Mouse (Mus musculus) bone marrow macrophage, adult 2 months (primary cell): ENCODE measurements around the gene Gm29609. TPM values are rescaled to one million over a fixed set of nuclear protein-coding genes. Genes with fewer than 3 reads are reported as not detected.

ENCODE experiments used
- H3K27ac ChIP-seq: 2 replicates; pipeline ENCODE4 v1.5.1; 2012; ENCODE audit warnings: low read depth, low read length; ENCODE audit not compliant: insufficient read depth
- H3K4me1 ChIP-seq: 2 replicates; pipeline ENCODE4 v1.6.1; 2012; ENCODE audit warnings: low read length; ENCODE audit not compliant: control insufficient read depth, insufficient read depth
- H3K4me3 ChIP-seq: 2 replicates; pipeline ENCODE4 v1.5.1; 2012; ENCODE audit warnings: mild to moderate bottlenecking, low read length, moderate library complexity; ENCODE audit not compliant: insufficient read depth
- CTCF ChIP-seq: IDR thresholded peaks from 2 replicates; pipeline ENCODE4 v1.5.1; 2012; ENCODE audit warnings: low read depth, mild to moderate bottlenecking, low read length, moderate library complexity
- POLR2A ChIP-seq: IDR thresholded peaks from 2 replicates; pipeline ENCODE4 v1.6.1; 2012; ENCODE audit warnings: mild to moderate bottlenecking, low read depth, low read length, borderline replicate concordance
- polyA plus RNA-seq: library from polyadenylated mRNA; stranded (reverse); fragments of >200 nt; gene quantifications from 2 replicates; pipeline ENCODE4 v1.2.4, GENCODE M21; 2012; ENCODE audit not compliant: missing spikeins, insufficient read depth, insufficient read length

Gm29609 gene
- polyA plus RNA-seq, 1 experiment = 2.7 TPM

DNA sequence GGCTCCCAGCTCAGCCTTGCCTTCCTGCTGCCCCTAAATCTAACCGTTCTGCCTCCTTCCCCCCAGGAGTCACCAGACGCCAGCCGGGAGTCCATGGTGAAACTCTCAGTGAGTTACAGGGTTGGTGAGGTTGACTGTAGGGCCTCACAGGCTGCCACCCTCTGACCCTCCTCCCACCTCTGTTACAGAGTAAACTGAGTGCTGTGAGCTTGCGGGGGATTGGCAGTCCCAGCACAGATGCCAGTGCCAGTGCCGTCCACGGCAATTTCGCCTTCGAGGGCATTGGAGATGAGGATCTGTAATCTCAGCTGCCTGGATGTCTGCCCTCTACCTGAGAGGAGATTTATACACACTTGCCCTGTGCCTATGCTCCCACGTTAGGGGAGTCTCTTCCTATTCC lies 18.5 kb upstream of the Gm29609 start:
- peaks cover 50% of the 10 kb centered on the region for H3K4me1 ChIP-seq
- no peak for TF ChIP-seq POLR2A
- no peak for TF ChIP-seq CTCF
- H3K27ac ChIP-seq = peak overlapping the region; percentile 38
- H3K4me3 ChIP-seq = no peak overlapping the region

DNA sequence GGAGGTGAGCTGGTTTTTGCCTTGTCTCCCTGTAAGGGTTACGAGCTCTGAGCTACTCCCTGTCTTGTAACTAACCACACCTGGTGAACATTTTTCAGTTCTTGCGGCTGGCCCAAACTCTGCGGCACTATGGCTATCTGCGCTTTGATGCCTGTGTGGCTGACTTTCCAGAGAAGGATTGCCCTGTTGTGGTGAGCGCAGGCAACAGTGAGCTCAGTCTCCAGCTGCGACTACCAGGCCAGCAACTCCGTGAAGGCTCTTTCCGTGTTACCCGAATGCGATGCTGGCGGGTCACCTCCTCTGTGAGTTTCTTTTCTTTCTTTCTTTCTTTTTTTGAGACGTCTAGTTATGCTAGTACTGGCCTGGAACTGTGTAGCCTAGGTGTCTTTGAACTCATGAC lies 17.4 kb upstream of the Gm29609 start:
- Histone ChIP-seq H3K4me3 (no peak overlapping the region), H3K4me1 (peaks cover 50% of the 10 kb centered on the region), H3K27ac (no peak overlapping the region)
- TF ChIP-seq CTCF (no peak), POLR2A (no peak)

DNA sequence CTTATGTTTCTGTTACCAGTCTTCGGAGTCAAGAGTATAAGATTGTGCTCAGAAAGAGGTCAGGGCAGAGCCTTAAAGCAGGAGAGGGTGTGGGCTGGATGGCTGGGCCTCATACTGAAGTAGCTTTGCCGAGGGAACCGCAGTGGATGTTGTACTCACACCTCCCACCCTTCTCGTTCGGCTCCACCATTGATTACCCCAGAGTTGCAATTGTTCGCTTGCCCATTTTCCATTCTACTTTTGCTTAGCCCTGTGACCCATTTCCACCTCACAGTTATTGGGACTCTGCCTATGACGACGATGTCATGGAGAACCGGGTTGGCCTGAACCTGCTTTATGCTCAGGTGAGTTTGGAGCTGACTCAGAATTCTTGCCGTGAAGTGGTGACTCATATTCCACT lies 16.5 kb upstream of the Gm29609 start:
- Histone ChIP-seq H3K27ac (peak overlapping the region; percentile 87), H3K4me1 (peaks cover 57% of the 10 kb centered on the region), H3K4me3 (0 out of 2 replicates have a peak overlapping the region, but pooled peaks have one; percentile 12)
- TF ChIP-seq CTCF = no peak
- no peak for TF ChIP-seq POLR2A

DNA sequence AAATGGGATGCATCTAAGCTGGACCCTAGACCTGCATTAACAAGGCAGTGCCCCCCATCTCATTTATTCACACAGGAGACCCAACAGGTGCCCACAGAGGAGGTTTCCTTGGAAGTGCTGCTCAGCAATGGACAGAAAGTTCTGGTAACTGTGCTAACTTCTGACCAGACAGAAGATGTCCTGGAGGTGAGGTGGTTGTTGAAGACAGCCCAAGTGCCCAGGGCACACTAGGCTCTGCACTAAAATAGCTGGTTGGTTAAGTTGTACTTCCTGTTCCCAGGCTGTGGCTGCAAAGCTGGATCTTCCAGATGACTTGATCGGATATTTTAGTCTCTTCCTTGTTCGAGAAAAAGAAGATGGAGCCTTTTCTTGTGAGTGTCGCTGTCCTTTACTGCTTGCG lies 16.0 kb upstream of the Gm29609 start:
- peak overlapping the region; percentile 87 for H3K27ac ChIP-seq
- H3K4me1 ChIP-seq = peaks cover 57% of the 10 kb centered on the region
- H3K4me3 ChIP-seq = peak overlapping the region; percentile 15; the same call in 1 of the 2 replicates
- TF ChIP-seq CTCF = no peak
- no peak for TF ChIP-seq POLR2A

- H3K27ac ChIP-seq = peak overlapping the region; percentile 87
- peaks cover 57% of the 10 kb centered on the region for H3K4me1 ChIP-seq
- TF ChIP-seq CTCF (no peak), POLR2A (no peak)
- H3K4me3 ChIP-seq = no peak overlapping the region
Observed at GRCm38 (mm10) chr5:31194486-31195485, 15.1 kb upstream of the Gm29609 start.

- H3K4me1 ChIP-seq = peaks cover 49% of the 10 kb centered on the region
Observed at GRCm38 (mm10) chr5:31193631-31194281, 14.0 kb upstream of the Gm29609 start.

GRCm38 (mm10) chr5:31192939-31193630 lies 13.4 kb upstream of the Gm29609 start, which contains the start of the genes Snx17 and Eif2b4:
Gene Snx17, plus strand, starts transcription at chr5:31193227.
Gene Eif2b4, minus strand, starts transcription at chr5:31193430.
- peak within 1 kb of the TSS; percentile 77 for H3K27ac ChIP-seq
- peak within 1 kb of the TSS; percentile 96 for H3K4me3 ChIP-seq
- TF ChIP-seq CTCF = peak; percentile 31; the same call in 1 of the 2 replicates
- no peak for TF ChIP-seq POLR2A
- H3K4me1 ChIP-seq = peaks cover 43% of the 10 kb centered on the region

More at GRCm38 (mm10) chr5:31193631-31194281, 14.0 kb upstream of the Gm29609 start:
- TF ChIP-seq POLR2A (no peak), CTCF (no peak)
- H3K4me3 ChIP-seq = peak overlapping the region; percentile 96
- peak overlapping the region; percentile 77 for H3K27ac ChIP-seq

GRCm38 (mm10) chr5:31192045-31192938 lies 12.6 kb upstream of the Gm29609 start:
- peak overlapping the region; percentile 96 for H3K4me3 ChIP-seq
- H3K4me1 ChIP-seq = peaks cover 35% of the 10 kb centered on the region
- H3K27ac ChIP-seq = peak overlapping the region; percentile 30
- TF ChIP-seq CTCF (no peak; the same call in 1 of the 2 replicates), POLR2A (no peak)

GRCm38 (mm10) chr5:31190201-31190600 lies 10.5 kb upstream of the Gm29609 start:
- TF ChIP-seq CTCF = no peak
- no peak for TF ChIP-seq POLR2A
- H3K27ac ChIP-seq = no peak overlapping the region
- peaks cover 16% of the 10 kb centered on the region for H3K4me1 ChIP-seq
- H3K4me3 ChIP-seq = no peak overlapping the region
